Mouse (Mus musculus) heart, adult 2 months (tissue): Measurements from ENCODE around the gene Fastkd1. TPM values are rescaled to one million over a fixed set of nuclear protein-coding genes. Genes with fewer than 3 reads are reported as not detected.
"Not testable (repeated sequence)": the region's sequence is repeated elsewhere in the genome, so short reads cannot be mapped to it uniquely, and the experiment has no call there.

Source experiments
- DNase-seq, 2 experiments: peaks; one replicate each; pipeline ENCODE4 v3.0.0; 2021
- H3K27ac ChIP-seq: fragments of 200-600 bp; 2 replicates; pipeline ENCODE4 v1.8.1; 2022
- H3K27me3 ChIP-seq: fragments of 200-500 bp; 2 replicates; pipeline ENCODE4 v1.6.1; 2012; ENCODE audit warnings: mild to moderate bottlenecking, low read length, inconsistent platforms, mixed read lengths; ENCODE audit not compliant: control insufficient read depth, insufficient read depth
- H3K36me3 ChIP-seq: fragments of 200-500 bp; 2 replicates; pipeline ENCODE4 v1.6.1; 2012; ENCODE audit warnings: low read length, inconsistent platforms; ENCODE audit not compliant: control insufficient read depth, insufficient read depth
- H3K4me1 ChIP-seq: fragments of 200-500 bp; 2 replicates; pipeline ENCODE4 v1.6.1; 2011; ENCODE audit warnings: low read length; ENCODE audit not compliant: control insufficient read depth, insufficient read depth
- H3K4me3 ChIP-seq: fragments of 200-600 bp; 2 replicates; pipeline ENCODE4 v1.8.1; 2022
- H3K79me2 ChIP-seq: fragments of 200-500 bp; replicated peaks from 2 replicates; pipeline ENCODE4 v1.6.1; 2012; ENCODE audit warnings: mild to moderate bottlenecking, inconsistent platforms, low read length, moderate library complexity, mixed read lengths; ENCODE audit not compliant: control insufficient read depth, insufficient read depth
- H3K9ac ChIP-seq: fragments of 200-500 bp; 2 replicates; pipeline ENCODE4 v1.6.1; 2012; ENCODE audit warnings: low read depth, mild to moderate bottlenecking, control low read depth, inconsistent platforms, low read length, mixed read lengths
- CTCF ChIP-seq: fragments of 200-600 bp; IDR thresholded peaks from 2 replicates; pipeline ENCODE4 v1.8.1; 2022; ENCODE audit warnings: antibody characterized with exemption, mild to moderate bottlenecking, moderate library complexity
- EP300 ChIP-seq: fragments of 200-500 bp; IDR thresholded peaks from 2 replicates; pipeline ENCODE4 v1.6.1; 2011; ENCODE audit warnings: low read depth, low read length, control low read depth; ENCODE audit not compliant: insufficient read depth
- POLR2A ChIP-seq: fragments of 200-500 bp; IDR thresholded peaks from 2 replicates; pipeline ENCODE4 v1.6.1; 2011; ENCODE audit warnings: mild to moderate bottlenecking, low read depth, low read length, control low read depth; ENCODE audit not compliant: insufficient read depth
- WGBS: fragments of 180-500 bp; shearing (Covaris S2); methylation state at CpG from one replicate; pipeline ENCODE4 v1.1.7; 2018; 5-methylcytosine and 5-hydroxymethylcytosine counted together
- intact Hi-C: fragments of 180-260 bp; cut with DNase I; formaldehyde crosslinking; loops from one replicate; pipeline ENCODE4 v1.15.1; 2025
- polyA plus RNA-seq: library from polyadenylated mRNA; depleted of rRNA; stranded (reverse); fragments of >200 nt; gene quantifications from 2 replicates; pipeline ENCODE4 v1.2.3, GENCODE M21; 2012
- total RNA-seq, 2 experiments: library from RNA; stranded (reverse); gene quantifications; 2 replicates each; pipeline ENCODE4 v1.2.3; 2021

Gene Fastkd1
- total and polyA plus RNA-seq, 3 experiments = 8.8 to 33.1 (median 27.1) TPM

- H3K4me3 ChIP-seq = no peak overlapping the region
- intact Hi-C loops = loop anchor here (5.0 kb wide), 1 partner anchor 43 kb away; no protein-coding TSS in a partner anchor
- H3K79me2 ChIP-seq = no peaks in the 10 kb centered on the region
- H3K27ac ChIP-seq = no peak overlapping the region
- no peaks in the 10 kb centered on the region for H3K36me3 ChIP-seq
- no peaks in the 10 kb centered on the region for H3K4me1 ChIP-seq
- H3K9ac ChIP-seq = no peak overlapping the region
- no peaks in the 10 kb centered on the region for H3K27me3 ChIP-seq
- no peak for TF ChIP-seq POLR2A
- peak; percentile 39 for TF ChIP-seq CTCF
- no peak for TF ChIP-seq EP300
- DNase-seq = no peak
- WGBS = 57% methylated on average over 6 of the region's 6 CpGs
Measured at GRCm38 (mm10) chr2:69679990-69680389, 33.3 kb downstream of the Fastkd1 start.

- DNase-seq, H3K9ac ChIP-seq, H3K4me3 ChIP-seq, H3K79me2 ChIP-seq, H3K4me1 ChIP-seq, H3K36me3 ChIP-seq, H3K27ac ChIP-seq, H3K27me3 ChIP-seq: not testable (repeated sequence)
- WGBS = 88% methylated on average over 2 of the region's 2 CpGs
- intact Hi-C loops = loop anchor here (5.0 kb wide), 1 partner anchor 40 kb away; no protein-coding TSS in a partner anchor
Measured at GRCm38 (mm10) chr2:69677215-69677614, 36.1 kb downstream of the Fastkd1 start.

GRCm38 (mm10) chr2:69676713-69677112, 36.6 kb downstream of the Fastkd1 start:
- no peak for DNase-seq
- 46% methylated on average over 2 of the region's 2 CpGs for WGBS
- Histone ChIP-seq H3K36me3 (no peaks in the 10 kb centered on the region), H3K9ac (no peak overlapping the region), H3K4me1 (no peaks in the 10 kb centered on the region), H3K79me2 (no peaks in the 10 kb centered on the region), H3K27ac (no peak overlapping the region), H3K4me3 (no peak overlapping the region), H3K27me3 (no peaks in the 10 kb centered on the region)
- TF ChIP-seq CTCF (peak; percentile 64), POLR2A (no peak)
- intact Hi-C loops = loop anchor here (5.0 kb wide), 1 partner anchor 39 kb away; no protein-coding TSS in a partner anchor

GRCm38 (mm10) chr2:69675266-69675665, 38.0 kb downstream of the Fastkd1 start:
- Histone ChIP-seq H3K4me1 (no peaks in the 10 kb centered on the region), H3K27me3 (no peaks in the 10 kb centered on the region), H3K27ac (no peak overlapping the region), H3K36me3 (no peaks in the 10 kb centered on the region), H3K9ac (no peak overlapping the region), H3K4me3 (no peak overlapping the region), H3K79me2 (no peaks in the 10 kb centered on the region)
- no peak for DNase-seq
- WGBS = 86% methylated on average over 9 of the region's 9 CpGs
- intact Hi-C loops = loop anchor here (5.0 kb wide), 1 partner anchor 38 kb away; no protein-coding TSS in a partner anchor
- TF ChIP-seq EP300 = no peak
- TF ChIP-seq POLR2A = no peak
- no peak for TF ChIP-seq CTCF

- no peaks in the 10 kb centered on the region for H3K4me1 ChIP-seq
- no peak for TF ChIP-seq EP300
- no peak for TF ChIP-seq POLR2A
- TF ChIP-seq CTCF = no peak
- intact Hi-C loops = no loop called here
- H3K9ac ChIP-seq = no peak overlapping the region
- H3K79me2 ChIP-seq = no peaks in the 10 kb centered on the region
- DNase-seq = no peak
- no peaks in the 10 kb centered on the region for H3K36me3 ChIP-seq
- no peaks in the 10 kb centered on the region for H3K27me3 ChIP-seq
- 45% methylated on average over 5 of the region's 5 CpGs for WGBS
- peak overlapping the region; percentile 9; the same call in 1 of the 2 replicates for H3K27ac ChIP-seq
- H3K4me3 ChIP-seq = peak overlapping the region; percentile 39
Measured at GRCm38 (mm10) chr2:69673723-69674122, 39.6 kb downstream of the Fastkd1 start.

GRCm38 (mm10) chr2:69669853-69670252, 43.5 kb downstream of the Fastkd1 start, which contains the start of gene Klhl41:
Gene Klhl41, plus strand, starts transcription at chr2:69670120.
- intact Hi-C loops = no loop called here
- WGBS = 59% methylated on average over 9 of the region's 9 CpGs
- Histone ChIP-seq H3K9ac (peak within 1 kb of the TSS; percentile 65), H3K27ac (peak within 1 kb of the TSS; percentile 82), H3K36me3 (no peaks in the 10 kb centered on the region), H3K4me1 (no peaks in the 10 kb centered on the region), H3K4me3 (peak within 1 kb of the TSS; percentile 34), H3K79me2 (no peaks in the 10 kb centered on the region), H3K27me3 (no peaks in the 10 kb centered on the region)
- TF ChIP-seq EP300 (no peak), CTCF (no peak), POLR2A (no peak)
- peak in 1 of 2 experiments; percentile 39 for DNase-seq
